Mouse (Mus musculus): Measurements from ENCODE around the gene Gpr62.
A peak's percentile ranks its signal among the peaks of the same experiment; 100 is the strongest.

Gene Gpr62

GRCm38 (mm10) chr9:106474456-106474855 lies 8.7 kb upstream of the Gpr62 start:
- DNase-seq (ENCODE audit: low spot score in 2 of 2): peak; percentile 51 to 62

DNA sequence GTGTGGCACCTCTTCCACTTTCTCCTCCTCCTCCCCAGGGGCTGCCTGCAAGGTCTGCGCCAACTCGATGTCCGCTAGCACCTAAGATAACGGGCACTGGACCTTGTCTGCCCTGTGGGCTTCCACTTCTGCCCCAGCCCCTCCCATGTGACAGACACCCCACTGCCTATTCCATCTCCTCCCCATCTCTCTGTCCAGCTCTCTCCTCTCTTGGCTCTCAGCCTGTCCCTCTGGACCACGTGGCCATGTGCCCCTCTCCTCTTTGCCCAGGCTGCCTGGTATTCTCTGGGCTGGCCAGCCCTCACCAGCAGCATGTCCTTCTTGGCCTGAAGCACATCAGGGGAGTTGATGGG lies 8.0 kb upstream of the Gpr62 start:
- no peak for DNase-seq (ENCODE audit: low spot score in 2 of 2)

DNA sequence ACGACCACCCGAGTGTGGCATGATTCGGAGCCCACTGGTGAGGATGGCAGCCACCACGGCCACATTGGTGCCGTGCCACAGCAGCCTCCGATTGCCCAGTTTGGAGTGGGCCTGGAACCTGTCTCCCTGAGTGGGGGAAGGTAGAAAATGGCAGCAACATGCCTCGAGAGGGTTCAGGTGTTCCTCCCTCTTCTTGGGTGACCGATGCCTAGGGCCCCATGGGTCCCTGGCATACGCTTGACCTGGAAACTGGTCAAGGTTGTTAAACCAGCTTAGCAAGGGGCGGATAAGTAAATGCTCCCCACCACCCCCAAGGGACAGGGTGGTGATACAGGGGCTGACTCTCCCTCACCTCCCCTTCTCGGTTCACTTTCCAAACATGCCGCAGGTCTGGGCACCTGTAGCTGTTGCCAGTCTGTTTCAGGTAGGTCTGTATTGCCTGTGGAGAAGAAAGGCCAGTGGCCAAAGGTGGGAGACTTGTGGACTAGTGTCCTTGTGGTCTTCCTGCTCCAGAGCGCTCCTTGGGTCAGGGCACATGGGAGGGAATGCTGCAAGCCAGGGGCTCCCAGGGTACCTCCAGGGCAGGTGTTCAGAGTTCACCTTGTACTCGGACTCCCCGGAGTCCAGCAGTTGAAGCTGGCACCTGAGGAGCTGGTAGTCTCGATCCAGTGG lies 7.5 kb upstream of the Gpr62 start:
- no peak for DNase-seq (ENCODE audit: low spot score in 2 of 2)

DNA sequence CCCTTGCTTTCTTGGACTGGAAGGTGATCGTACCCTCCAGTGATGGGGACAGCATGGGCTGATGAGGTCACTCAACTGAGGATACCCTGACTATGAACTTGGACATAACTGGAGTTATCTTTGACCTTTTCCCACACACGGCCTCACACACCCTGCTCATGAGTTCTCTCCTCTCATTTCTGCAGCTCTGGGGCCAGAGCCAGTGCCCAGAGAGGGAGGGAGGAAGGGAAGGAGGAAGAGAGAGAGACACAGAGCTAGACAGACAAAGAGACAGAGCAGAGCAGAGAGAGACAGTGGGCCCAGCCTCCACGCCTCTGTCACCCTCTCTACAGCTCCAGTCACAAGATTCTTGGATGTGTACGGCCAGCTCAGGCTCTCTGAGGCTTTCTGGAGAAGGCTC lies 6.6 kb upstream of the Gpr62 start:
- no peak for DNase-seq (ENCODE audit: low spot score in 2 of 2)

GRCm38 (mm10) chr9:106471892-106472291 lies 6.2 kb upstream of the Gpr62 start:
- no peak for DNase-seq (ENCODE audit: low spot score in 2 of 2)

DNA sequence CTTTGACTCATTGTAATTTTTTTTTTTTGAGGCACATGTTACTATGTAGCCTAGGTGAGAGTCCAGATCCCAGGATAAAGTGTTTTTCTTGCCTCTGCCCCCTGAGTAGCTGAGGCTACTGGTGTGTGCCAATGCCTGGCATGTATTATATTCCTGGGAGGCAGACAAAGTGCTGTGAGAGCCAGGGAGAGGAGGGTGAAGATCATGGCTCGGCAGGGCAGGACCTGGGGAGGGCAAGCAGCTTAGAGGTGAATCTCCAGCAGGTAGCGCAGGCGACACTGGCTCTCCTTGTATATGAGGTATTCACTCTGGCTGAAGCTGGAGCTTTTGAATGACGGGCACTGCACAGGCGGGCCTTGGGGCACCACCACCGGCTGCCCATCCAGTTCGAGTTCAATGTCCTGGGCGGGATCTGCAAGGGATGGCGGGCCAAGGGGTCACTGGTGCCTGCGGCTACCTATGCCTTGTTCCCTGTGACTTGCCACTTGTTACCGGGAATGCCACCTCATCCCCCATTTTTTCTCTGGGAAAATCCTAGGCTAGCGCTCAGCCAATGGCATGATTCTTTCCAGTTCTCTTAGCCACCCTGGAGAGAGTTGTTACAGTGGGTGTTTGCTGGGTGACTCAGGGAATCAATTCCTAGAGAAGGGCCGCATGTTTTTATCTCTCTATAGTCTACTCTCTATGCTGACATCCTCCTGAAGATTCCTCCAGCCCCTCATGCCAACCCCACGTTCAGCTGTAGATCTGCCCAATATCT lies 5.4 kb upstream of the Gpr62 start:
- no peak for DNase-seq (ENCODE audit: low spot score in 2 of 2)

GRCm38 (mm10) chr9:106469776-106470175 lies 4.0 kb upstream of the Gpr62 start:
- DNase-seq (ENCODE audit: low spot score in 2 of 2): no peak

GRCm38 (mm10) chr9:106469317-106469716 lies 3.6 kb upstream of the Gpr62 start:
- DNase-seq (ENCODE audit: low spot score in 2 of 2): no peak

DNA sequence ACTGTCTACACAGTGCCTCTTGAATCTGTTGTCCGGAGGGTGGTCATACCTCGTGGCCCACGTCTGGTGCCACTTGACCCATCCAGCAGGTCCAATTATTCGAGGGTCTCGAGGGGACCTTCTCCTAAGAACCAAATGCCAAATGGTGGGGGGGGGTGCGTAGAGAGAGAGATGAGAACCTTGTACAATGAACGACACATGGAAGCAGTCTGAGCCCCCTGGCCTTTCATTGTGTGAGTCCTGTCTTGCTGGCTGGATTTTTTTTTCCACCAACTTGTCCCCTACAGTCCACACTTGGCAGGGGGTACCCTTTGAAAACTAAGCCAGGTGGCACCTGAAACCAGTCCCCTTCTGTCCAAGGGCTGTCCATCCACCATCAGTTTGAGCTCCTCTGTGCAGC lies 2.0 kb upstream of the Gpr62 start:
- DNase-seq (ENCODE audit: low spot score in 2 of 2): no peak

- DNase-seq (ENCODE audit: low spot score in 2 of 2): no peak
These were observed 983 bp upstream of the Gpr62 start for GRCm38 (mm10) chr9:106466721-106467120.

DNA sequence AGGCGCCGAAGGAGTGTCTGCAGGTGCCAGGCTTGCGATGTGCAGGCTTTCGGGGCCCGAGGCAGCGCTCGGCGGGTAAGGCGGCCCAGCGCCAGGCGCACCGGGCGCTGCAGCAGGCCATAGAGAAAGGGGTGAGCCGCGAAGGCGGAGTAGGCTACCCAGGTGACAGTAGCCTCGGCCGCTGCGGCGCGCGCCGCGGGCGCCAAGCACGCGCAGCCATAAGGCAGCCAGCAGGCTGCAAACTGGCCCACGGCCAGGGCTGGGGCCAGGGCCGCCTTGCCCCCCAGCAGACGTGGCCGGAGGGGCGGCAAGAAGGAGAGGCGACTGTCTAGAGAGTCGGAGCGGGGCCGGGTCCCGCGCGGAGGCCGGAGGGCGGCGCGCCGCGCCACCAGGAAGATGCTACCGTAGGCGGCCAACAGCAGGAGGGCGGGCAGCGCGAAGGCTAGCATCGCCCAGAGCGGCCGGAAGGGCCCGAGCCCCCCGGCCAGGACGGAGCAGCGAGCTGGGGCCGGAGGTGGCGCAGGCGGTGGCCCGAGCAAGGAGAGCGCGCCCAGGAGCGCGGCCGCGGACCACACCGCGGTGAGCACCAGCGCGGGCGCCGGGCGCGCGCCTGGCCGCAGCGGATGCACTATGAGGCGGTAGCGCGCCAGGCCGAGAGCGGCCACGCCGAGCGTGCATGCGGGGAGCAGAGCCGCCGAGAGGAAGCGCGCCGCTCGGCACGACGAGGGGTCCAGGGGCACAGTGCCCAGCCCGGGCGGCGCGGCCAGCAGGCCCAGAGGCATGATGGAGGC lies 792 bp downstream of the Gpr62 start:
- DNase-seq (ENCODE audit: low spot score in 2 of 2): no peak

DNA sequence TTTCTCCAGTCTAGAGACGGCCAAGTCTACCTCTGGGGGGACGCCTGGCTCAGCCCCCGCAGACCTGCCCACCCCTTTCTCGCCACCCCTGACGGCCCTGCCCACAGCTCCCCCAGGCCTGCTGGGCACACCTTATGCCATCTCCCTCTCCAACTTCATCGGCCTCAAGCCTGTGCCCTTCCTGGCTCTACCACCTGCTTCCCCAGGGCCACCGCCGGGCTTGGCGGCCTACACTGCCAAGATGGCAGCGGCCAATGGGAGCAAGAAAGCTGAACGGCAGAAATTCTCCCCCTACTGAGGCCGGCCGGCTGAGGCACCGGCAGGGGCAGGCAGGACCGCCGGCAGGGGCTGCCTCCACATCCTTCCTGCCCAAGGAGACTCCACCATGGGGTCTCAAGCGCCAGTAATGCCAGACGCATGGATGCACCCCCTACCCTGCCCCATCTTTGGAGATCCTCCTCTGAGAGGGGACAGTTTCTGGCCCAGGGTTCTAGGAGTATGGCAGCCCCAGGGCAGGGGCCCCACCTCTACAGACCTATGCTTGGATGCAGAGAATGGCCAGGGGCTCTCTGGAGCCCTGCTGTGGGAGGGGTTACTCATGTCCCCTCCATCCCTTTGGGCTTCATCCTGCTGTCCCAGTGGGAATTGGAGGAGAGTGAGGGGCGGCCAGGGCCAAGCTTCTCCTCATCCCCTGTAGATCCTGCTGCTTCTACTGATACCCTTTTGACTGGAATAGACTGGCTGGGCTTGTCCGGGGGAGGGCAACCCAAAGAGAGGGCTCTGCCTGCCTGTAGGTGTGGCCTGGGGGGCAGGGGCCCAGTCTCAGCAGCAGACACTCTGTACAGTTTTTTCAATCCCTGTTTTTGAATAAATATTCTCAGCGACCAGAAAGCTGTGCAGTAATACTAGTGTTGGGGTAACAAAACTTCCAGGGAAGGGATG lies 2.3 kb downstream of the Gpr62 start:
- no peak for DNase-seq (ENCODE audit: low spot score in 2 of 2)

- no peak for DNase-seq (ENCODE audit: low spot score in 2 of 2)
These were observed 3.3 kb downstream of the Gpr62 start for GRCm38 (mm10) chr9:106462430-106462800.

DNA sequence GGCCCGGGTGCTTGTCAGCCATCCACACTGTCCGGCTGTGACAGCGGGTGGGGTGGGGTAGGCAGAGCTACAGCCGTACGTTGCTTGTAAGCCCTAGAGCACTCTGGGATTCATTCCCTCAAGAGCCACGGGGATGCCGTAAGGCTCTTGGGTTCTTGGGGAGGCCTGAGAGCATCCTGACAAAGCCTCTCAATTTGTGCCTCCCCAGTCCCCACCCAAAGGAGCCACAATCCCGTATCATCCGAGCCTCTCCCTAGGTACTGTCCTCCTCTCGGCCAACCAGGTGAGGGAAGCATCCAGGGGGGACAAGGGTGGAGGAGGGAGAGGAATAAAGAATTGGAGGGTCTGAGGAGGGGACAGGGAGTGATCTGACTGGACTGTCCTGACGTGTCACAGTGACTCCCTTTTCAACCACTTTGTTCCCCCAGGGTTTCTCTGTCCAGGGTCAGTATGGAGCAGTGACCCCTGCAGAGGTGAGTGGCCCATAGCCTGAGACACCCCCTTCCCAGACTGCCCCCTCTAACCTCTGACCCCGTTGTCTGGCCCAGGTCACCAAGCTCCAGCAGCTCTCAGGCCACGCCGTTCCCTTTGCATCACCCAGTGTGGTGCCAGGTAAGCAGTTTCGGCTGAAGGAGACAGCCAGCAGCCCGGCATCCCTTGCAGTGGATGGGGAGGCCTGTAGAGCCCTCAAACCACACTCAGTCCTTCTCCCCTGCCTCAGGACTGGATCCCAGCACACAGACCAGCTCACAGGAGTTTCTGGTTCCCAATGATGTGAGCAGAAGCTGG lies 3.9 kb downstream of the Gpr62 start:
- DNase-seq (ENCODE audit: low spot score in 2 of 2): no peak

DNA sequence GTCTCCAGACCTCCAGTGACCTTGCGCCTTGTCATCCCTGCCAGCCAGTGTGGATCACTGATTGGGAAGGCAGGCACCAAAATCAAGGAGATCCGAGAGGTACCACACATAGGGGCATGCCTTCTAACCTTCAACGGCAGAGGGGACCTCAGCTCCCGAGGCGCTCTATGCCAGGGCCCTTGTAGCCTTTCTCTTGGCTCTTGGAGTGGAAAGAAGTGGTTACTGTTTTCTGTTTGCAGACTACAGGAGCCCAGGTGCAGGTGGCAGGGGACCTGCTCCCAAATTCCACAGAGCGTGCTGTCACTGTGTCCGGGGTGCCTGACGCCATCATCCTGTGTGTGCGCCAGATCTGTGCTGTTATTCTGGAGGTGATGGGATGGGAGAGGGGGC lies 4.7 kb downstream of the Gpr62 start:
- no peak for DNase-seq (ENCODE audit: low spot score in 2 of 2)

DNA sequence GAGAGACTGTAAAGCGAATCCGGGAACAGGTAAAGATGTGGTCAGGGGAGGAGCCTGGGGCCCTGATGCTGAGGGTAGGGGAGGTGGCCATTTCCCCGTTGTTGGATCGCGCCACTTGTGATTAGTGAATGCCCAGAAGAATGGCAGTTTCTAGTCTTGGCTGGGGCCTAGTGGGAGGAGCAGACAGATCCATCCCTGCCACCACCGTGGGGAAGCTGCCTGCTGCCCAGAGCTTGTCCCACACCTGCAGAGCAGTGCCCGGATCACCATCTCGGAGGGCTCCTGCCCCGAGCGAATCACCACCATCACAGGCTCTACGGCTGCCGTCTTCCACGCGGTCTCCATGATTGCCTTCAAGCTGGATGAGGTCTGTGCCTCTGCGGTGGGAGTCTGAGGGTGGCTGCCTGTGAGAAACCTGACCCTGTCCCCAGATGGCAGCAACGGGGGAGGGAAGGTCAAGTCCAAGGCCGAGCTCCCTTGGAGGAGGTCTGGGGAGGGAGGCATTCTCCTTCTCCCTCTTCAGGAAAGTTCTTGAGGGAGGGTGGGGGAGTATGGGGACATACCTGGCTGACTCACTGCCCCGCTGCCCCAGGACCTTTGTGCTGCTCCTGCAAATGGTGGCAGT lies 5.2 kb downstream of the Gpr62 start:
- DNase-seq (ENCODE audit: low spot score in 2 of 2): no peak

DNA sequence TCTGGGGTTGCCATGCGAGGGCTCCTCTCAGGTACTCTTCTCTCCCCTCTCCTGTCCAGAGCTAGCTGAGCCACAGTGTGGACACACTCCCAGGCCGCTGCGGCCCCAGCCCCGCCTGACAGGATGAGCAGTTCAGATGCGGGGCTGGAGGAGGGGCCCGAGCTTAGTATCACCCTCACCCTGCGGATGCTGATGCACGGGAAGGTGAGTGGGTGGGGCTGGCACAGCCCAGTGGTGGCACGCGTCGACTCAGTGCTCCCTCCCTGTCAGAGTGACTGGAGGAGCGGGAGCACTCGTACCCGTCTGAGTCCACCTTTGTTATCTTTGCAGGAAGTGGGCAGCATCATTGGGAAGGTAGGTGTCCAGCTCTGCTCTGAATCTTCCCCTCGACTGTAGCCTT lies 5.8 kb downstream of the Gpr62 start:
- no peak for DNase-seq (ENCODE audit: low spot score in 2 of 2)

DNA sequence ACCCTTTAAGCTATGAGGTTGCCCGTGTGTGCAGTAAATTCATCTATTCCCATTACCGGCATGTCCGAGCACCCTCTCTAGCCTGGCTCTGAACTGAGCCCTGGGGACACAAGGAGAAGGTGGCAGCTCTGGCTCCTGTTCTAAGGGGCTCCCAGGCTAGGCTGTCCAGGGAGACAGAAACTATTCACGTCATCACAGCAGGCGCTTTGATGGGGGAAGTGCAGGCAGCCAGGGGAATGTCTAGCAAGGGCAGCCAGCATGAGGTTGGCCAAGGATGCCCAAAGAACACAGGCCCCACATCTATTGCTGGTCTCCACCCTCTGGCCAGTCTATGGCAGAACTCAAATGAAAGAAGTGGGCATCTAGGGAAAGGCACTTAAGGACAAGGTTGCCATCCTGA lies 7.8 kb downstream of the Gpr62 start:
- no peak for DNase-seq (ENCODE audit: low spot score in 2 of 2)

DNA sequence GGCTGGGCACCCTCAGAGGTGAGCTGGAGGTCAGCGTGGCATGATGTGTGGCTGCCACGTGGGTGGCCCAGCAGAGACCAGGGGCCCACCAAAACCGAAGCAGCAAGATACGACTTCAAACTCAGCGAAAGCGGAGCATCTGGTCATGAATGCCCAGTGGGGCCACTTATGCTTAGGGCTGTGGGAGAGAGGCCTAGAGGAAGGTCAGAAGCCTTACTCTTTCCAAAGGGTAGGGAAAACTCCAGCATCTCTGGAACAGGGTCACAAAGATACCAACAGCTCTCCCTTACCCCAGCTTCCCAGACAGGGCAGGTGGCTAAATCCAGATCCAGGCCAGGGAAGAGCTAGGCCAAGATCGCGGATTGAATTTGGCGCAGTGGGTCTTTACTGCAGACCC lies 8.6 kb downstream of the Gpr62 start:
- DNase-seq (ENCODE audit: low spot score in 2 of 2): no peak

GRCm38 (mm10) chr9:106456325-106457162 lies 9.2 kb downstream of the Gpr62 start:
- no peak for DNase-seq (ENCODE audit: low spot score in 2 of 2)
